Mouse (Mus musculus) G1E (cell line): ENCODE measurements around the gene Mipol1. TPM values are rescaled to one million over a fixed set of nuclear protein-coding genes. Genes with fewer than 3 reads are reported as not detected.

Source experiments
- ATAC-seq: 2 replicates; pipeline ENCODE4 v1.8.0; 2016; ENCODE audit warnings: mild to moderate bottlenecking; ENCODE audit not compliant: insufficient number of reproducible peaks, poor library complexity, low FRiP score, severe bottlenecking; ENCODE audit errors: extremely low read depth
- DNase-seq: peaks from one replicate; pipeline ENCODE4 v3.0.0; 2012; ENCODE audit warnings: low spot score
- H3K27me3 ChIP-seq: 2 replicates; pipeline ENCODE4 v1.6.1; 2012; ENCODE audit warnings: mild to moderate bottlenecking, low read length, inconsistent platforms; ENCODE audit not compliant: insufficient read depth
- H3K36me3 ChIP-seq: replicated peaks from 2 replicates; pipeline ENCODE3; 2012; ENCODE audit warnings: mild to moderate bottlenecking, inconsistent platforms
- H3K4me1 ChIP-seq: 2 replicates; pipeline ENCODE4 v1.6.1; 2012; ENCODE audit warnings: low read depth, low read length, inconsistent platforms, mixed read lengths; ENCODE audit not compliant: insufficient read depth
- H3K4me3 ChIP-seq: 2 replicates; pipeline ENCODE4 v1.5.1; 2012; ENCODE audit warnings: low read depth, mild to moderate bottlenecking, inconsistent platforms, low read length, moderate library complexity, mixed read lengths
- H3K9me3 ChIP-seq: replicated peaks from 2 replicates; pipeline ENCODE4 v1.6.1; 2012; ENCODE audit warnings: inconsistent platforms
- CTCF ChIP-seq: IDR thresholded peaks from 2 replicates; pipeline ENCODE4 v1.5.1; 2012; ENCODE audit warnings: low read depth, low read length, inconsistent platforms, mixed read lengths
- GATA1 ChIP-seq: IDR thresholded peaks from 2 replicates; pipeline ENCODE4 v1.6.1; 2012; ENCODE audit warnings: borderline replicate concordance, low read length, inconsistent platforms, mixed read lengths
- GATA2 ChIP-seq: IDR thresholded peaks from 2 replicates; pipeline ENCODE4 v1.6.1; 2012; ENCODE audit warnings: low read depth, low read length, inconsistent platforms, borderline replicate concordance
- POLR2AphosphoS5 ChIP-seq: IDR thresholded peaks from 2 replicates; pipeline ENCODE4 v1.6.1; 2012; ENCODE audit warnings: low read depth, low read length, inconsistent platforms; ENCODE audit not compliant: insufficient replicate concordance
- TAL1 ChIP-seq: conservative IDR thresholded peaks from 2 replicates; pipeline ENCODE4 v1.6.1; 2012; ENCODE audit warnings: low read depth, low read length, inconsistent platforms, mixed read lengths
- polyA plus RNA-seq: library from polyadenylated mRNA; stranded (reverse); fragments of >175 nt; gene quantifications from 2 replicates; pipeline ENCODE4 v1.2.3, GENCODE M21; 2012
- total RNA-seq, 2 experiments: library from RNA; stranded (forward) in 1 of 2; stranded (reverse) in 1 of 2; fragments of 200-1000 nt in 1 of 2; fragments of >200 nt in 1 of 2; fragmentation: Nextera tagmentation in 1 of 2; gene quantifications; 2 replicates each; pipeline ENCODE4 v1.2.3; 2014 to 2017

The Mipol1 gene
- total and polyA plus RNA-seq, 3 experiments = 5.2 to 49.7 (median 23.7) TPM

DNA sequence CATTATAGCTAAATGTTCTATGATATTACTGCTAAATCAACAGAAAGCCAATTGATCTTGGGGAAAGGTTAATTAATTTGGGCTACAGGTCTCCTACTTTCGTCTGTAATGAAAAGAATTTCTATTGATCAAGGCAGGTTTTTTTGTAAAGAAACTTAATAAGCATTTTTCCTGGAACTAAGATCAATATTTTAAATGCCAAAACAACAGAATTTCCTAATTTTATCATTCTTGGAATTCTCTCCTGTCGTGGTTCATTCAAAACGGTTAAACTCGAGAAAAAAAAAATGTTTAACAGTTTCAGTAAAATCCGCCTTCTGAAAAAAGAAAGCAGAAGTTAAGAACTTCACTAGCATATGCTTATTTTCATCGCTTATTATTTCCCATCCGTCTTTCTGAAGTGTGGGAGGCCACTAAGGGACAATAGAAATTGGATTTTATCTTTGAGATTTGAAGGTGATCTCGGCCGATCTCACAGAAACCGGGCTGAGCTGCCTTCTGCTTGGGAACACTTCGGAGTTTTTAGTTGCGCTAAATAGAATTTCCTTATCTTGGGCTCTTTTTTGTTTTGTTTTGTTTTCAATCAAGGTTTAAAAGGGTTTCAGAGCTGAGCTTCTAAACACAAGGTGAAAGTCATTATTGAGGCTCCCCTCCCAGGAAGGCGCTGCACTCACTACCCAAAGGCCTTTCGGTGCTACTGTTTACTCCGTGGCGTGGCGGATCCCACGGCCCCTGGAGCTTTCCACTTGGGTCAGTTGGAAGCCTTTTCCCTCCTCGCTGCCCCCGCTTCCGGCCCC, 307.8 kb downstream of the Mipol1 start:
- Histone ChIP-seq H3K4me1 (peaks cover 17% of the 10 kb centered on the region), H3K9me3 (peaks cover 9% of the 10 kb centered on the region), H3K27me3 (peaks cover 81% of the 10 kb centered on the region), H3K36me3 (peaks cover 12% of the 10 kb centered on the region), H3K4me3 (peak overlapping the region; percentile 67; the same call in 1 of the 2 replicates)
- ATAC-seq (no peak), DNase-seq (no peak)
- TF ChIP-seq TAL1 (no peak), CTCF (no peak), POLR2AphosphoS5 (no peak), GATA1 (no peak), GATA2 (no peak)

DNA sequence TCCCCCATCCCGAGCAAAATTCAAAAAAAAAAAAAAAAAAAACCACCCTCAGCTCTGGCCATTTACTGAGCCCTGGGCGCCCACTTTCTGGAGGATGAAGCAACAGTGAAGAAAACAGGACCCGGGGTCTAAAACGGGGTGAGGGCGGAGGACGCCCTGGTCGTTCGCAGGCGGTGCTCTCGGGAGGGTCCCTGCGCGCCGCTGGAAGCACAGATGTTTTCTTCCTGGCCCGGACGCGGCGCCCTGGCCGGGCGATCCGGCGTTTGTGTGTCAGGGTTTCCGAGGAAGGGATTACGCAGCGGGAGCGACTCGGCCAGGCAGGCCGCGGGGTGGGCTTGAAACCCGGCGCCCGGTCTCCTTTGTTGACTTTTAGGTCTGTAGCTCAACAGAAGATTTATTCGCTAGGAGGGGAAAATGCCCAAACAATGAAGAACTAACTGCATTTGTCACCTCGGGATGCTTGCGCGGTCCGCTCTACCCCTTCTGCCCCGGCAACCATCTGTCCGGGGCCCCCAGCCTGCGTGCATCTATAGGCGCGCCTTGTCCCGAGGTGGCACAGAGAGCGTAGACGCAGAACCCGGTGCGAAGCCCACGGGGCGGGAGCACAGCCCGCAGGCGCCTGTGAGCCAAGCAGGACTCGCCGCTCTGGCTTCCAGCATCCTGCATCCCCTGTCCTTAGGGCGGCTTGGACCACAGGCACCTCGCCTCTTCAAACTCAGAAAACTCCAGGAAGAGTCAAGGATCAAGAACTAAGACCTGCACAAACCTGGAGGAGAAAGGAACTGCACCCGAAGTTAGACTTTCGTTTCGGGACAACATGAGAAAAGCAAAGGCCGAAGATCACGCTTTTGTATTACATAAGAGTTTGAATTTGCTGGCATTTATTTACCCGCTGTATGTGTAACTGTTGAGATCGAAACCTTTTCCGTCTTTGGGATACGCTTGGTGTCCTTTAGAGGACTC, 308.6 kb downstream of the Mipol1 start:
- Histone ChIP-seq H3K4me3 (peak overlapping the region; percentile 67), H3K36me3 (peaks cover 15% of the 10 kb centered on the region), H3K4me1 (peaks cover 17% of the 10 kb centered on the region), H3K9me3 (peaks cover 12% of the 10 kb centered on the region), H3K27me3 (peaks cover 83% of the 10 kb centered on the region)
- peak; percentile 30; the same call in 1 of the 2 replicates for ATAC-seq
- peak; percentile 53 for DNase-seq
- TF ChIP-seq POLR2AphosphoS5 = no peak
- no peak for TF ChIP-seq GATA1
- no peak for TF ChIP-seq GATA2
- no peak for TF ChIP-seq TAL1
- no peak for TF ChIP-seq CTCF

DNA sequence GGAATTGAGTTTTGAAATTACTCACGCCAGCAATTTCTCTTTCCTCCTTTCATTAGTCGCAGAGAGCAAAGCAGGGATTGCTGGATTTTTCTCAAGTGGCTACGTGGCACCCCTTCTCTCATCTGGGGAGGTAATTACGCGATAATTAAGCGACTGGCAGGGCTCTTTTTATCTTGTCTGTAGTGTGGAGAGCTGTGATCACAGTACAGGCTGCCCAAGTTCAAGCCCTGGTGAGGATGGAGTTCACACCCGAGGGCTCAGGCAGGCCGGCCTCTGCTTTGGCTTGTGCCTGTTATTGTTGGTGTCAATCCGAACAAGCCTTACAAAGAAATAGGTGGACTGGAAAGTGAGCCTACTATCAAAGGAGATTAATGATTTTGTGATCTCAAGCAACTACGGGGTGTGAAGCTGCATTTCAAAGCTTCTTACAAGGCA, 309.3 kb downstream of the Mipol1 start:
- peaks cover 12% of the 10 kb centered on the region for H3K9me3 ChIP-seq
- DNase-seq (no peak), ATAC-seq (no peak)
- H3K4me1 ChIP-seq = peaks cover 17% of the 10 kb centered on the region
- peaks cover 80% of the 10 kb centered on the region for H3K27me3 ChIP-seq
- peaks cover 15% of the 10 kb centered on the region for H3K36me3 ChIP-seq
- no peak overlapping the region; the same call in 1 of the 2 replicates for H3K4me3 ChIP-seq
- no peak for TF ChIP-seq TAL1
- TF ChIP-seq CTCF = no peak
- no peak for TF ChIP-seq POLR2AphosphoS5
- TF ChIP-seq GATA2 = no peak
- no peak for TF ChIP-seq GATA1

DNA sequence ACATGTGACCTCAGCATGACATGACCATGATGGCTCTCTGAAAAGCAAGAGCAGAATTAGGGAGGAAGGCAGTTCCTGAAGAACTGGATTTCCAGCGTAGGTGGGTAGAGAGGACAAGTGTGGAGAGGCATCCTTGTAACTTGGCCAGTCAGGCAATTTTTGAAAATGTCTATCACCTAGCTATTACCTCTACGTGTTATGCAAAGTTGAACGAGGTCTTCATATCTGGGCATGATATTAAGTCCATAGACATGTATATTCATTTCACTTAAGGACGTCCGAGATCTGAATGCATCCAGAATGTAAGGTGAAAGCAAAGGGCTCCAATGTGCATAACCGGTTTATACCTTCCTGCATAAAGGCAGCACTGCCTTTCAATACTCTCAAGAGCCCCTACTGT, 310.9 kb downstream of the Mipol1 start:
- DNase-seq (no peak), ATAC-seq (no peak)
- Histone ChIP-seq H3K27me3 (peaks cover 79% of the 10 kb centered on the region), H3K4me3 (no peak overlapping the region), H3K36me3 (peaks cover 15% of the 10 kb centered on the region), H3K4me1 (peaks cover 28% of the 10 kb centered on the region), H3K9me3 (peaks cover 12% of the 10 kb centered on the region)
- TF ChIP-seq GATA2 (no peak), POLR2AphosphoS5 (no peak), GATA1 (no peak), TAL1 (no peak), CTCF (no peak)

DNA sequence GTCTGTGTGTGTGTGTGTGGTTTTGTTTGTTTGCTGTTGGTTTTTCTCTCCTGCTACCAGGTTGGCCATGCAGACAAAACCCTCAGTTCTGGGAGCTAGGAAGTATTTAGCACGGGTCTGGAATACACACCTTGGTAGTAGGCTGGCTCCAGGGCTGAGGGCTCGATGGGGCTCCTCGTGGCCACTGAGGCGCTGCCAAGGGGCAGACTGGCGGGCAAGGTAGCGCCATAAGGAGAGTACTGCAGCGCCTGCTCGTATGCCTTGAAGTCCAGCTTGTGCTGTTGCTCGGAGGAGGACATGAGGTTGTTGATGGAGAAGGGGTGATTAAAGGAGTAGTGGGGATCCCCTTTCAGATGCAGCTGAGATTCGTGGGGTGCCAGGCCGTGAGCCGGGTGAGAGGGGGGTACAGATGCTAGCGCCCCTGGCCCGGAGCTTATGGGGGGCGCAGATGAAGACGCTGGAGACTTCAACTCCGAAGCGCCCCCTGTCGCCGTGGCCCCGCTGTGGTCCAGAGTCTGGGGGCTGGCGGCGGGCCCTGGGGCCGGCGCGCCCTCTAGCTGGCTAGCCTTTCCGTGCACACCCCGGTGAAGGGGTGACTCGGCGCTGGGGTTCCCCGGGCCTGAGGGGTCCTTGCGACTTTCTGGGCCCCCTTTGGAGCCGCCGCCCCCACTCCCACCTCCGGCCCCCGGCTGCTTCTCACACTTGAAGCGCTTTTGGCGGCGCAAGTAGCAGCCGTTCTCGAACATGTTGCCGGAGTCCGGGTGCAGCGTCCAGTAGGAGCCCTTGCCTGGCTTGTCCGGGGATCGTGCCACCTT, 311.9 kb downstream of the Mipol1 start:
- Histone ChIP-seq H3K4me1 (peaks cover 38% of the 10 kb centered on the region), H3K27me3 (peaks cover 79% of the 10 kb centered on the region), H3K4me3 (no peak overlapping the region), H3K36me3 (peaks cover 15% of the 10 kb centered on the region), H3K9me3 (peaks cover 12% of the 10 kb centered on the region)
- no peak for ATAC-seq
- no peak for DNase-seq
- no peak for TF ChIP-seq GATA2
- TF ChIP-seq TAL1 = no peak
- no peak for TF ChIP-seq GATA1
- TF ChIP-seq CTCF = no peak
- TF ChIP-seq POLR2AphosphoS5 = no peak
